Mouse (Mus musculus) neural tube, embryonic 14.5 days (tissue): ENCODE data around the gene Wfdc16. TPM values are rescaled to one million over a fixed set of nuclear protein-coding genes. Genes with fewer than 3 reads are reported as not detected.

Experiments
- ATAC-seq: fragments of 200-750 bp; cut with Nextera tagmentation; 2 replicates; pipeline ENCODE4 v1.8.0; 2017; ENCODE audit warnings: low read depth, mild to moderate bottlenecking, moderate TSS enrichment, moderate library complexity
- H3K27ac ChIP-seq: fragments of 300-500 bp; sonication (generic); 2 replicates; pipeline ENCODE4 v1.5.1; 2014; ENCODE audit warnings: low read depth, mild to moderate bottlenecking, control low read depth, low read length, moderate library complexity, mixed read lengths
- H3K27me3 ChIP-seq: fragments of 300-500 bp; sonication (generic); 2 replicates; pipeline ENCODE4 v1.6.1; 2014; ENCODE audit warnings: low read length; ENCODE audit not compliant: control insufficient read depth, insufficient read depth
- H3K36me3 ChIP-seq: fragments of 300-500 bp; sonication (generic); 2 replicates; pipeline ENCODE4 v1.6.1; 2014; ENCODE audit warnings: low read length, mixed read lengths; ENCODE audit not compliant: control insufficient read depth, insufficient read depth
- H3K4me1 ChIP-seq: fragments of 300-500 bp; sonication (generic); 2 replicates; pipeline ENCODE4 v1.6.1; 2014; ENCODE audit warnings: low read length; ENCODE audit not compliant: control insufficient read depth, insufficient read depth
- H3K4me2 ChIP-seq: fragments of 300-500 bp; sonication (generic); 2 replicates; pipeline ENCODE4 v1.6.1; 2014; ENCODE audit warnings: mild to moderate bottlenecking, low read depth, low read length, control low read depth
- H3K4me3 ChIP-seq: fragments of 300-500 bp; sonication (generic); 2 replicates; pipeline ENCODE4 v1.5.1; 2014; ENCODE audit warnings: low read depth, low read length, control low read depth, mixed read lengths
- H3K9ac ChIP-seq: fragments of 300-500 bp; sonication (generic); replicated peaks from 2 replicates; pipeline ENCODE4 v1.6.1; 2014; ENCODE audit warnings: low read depth, mild to moderate bottlenecking, control low read depth, low read length, mixed read lengths
- H3K9me3 ChIP-seq: fragments of 300-500 bp; sonication (generic); 2 replicates; pipeline ENCODE4 v1.6.1; 2016; ENCODE audit warnings: low read length; ENCODE audit not compliant: control insufficient read depth
- WGBS: fragments of 180-500 bp; shearing (Covaris S2); extraction: QIAGEN DNeasy Blood & Tissue Kit; methylation state at CpG from one replicate; pipeline ENCODE4 v1.1.7; 2014; 5-methylcytosine and 5-hydroxymethylcytosine counted together
- polyA plus RNA-seq: library from polyadenylated mRNA; unstranded; fragments of >200 nt; fragmentation: Nextera tagmentation; extraction: Ambion mirVana; gene quantifications from 2 replicates; pipeline ENCODE4 v1.2.1, GENCODE M21; 2014

Wfdc16 gene
- not detected in 2 replicates for polyA plus RNA-seq

GRCm38 (mm10) chr2:164638696-164639095, at the start of gene Wfdc16:
TSS of gene Wfdc16 (minus strand) at chr2:164638796.
- WGBS = 92% methylated on average over 3 of the region's 3 CpGs
- Histone ChIP-seq H3K4me2 (no peak within 1 kb of the TSS), H3K9me3 (no peaks in the 10 kb centered on the region), H3K4me1 (no peaks in the 10 kb centered on the region), H3K27me3 (no peaks in the 10 kb centered on the region), H3K27ac (no peak within 1 kb of the TSS), H3K4me3 (no peak within 1 kb of the TSS), H3K36me3 (no peaks in the 10 kb centered on the region), H3K9ac (no peak within 1 kb of the TSS)
- ATAC-seq = no peak

GRCm38 (mm10) chr2:164684807-164685206, 46.2 kb upstream of the Wfdc16 start, which contains the start of gene Wfdc13:
TSS of gene Wfdc13 (plus strand) at chr2:164685107.
- WGBS = 70% methylated on average over 3 of the region's 3 CpGs
- Histone ChIP-seq H3K27me3 (no peaks in the 10 kb centered on the region), H3K36me3 (no peaks in the 10 kb centered on the region), H3K27ac (no peak within 1 kb of the TSS), H3K9me3 (no peaks in the 10 kb centered on the region), H3K4me1 (no peaks in the 10 kb centered on the region), H3K4me3 (no peak within 1 kb of the TSS), H3K4me2 (no peak within 1 kb of the TSS), H3K9ac (no peak within 1 kb of the TSS)
- ATAC-seq = no peak

- WGBS = 50% methylated on average over 3 of the region's 3 CpGs
- no peak for ATAC-seq
These were observed 41.3 kb upstream of the Wfdc16 start for GRCm38 (mm10) chr2:164679906-164680305.

GRCm38 (mm10) chr2:164678848-164679625, 40.4 kb upstream of the Wfdc16 start:
- Histone ChIP-seq H3K27me3 (no peaks in the 10 kb centered on the region), H3K9ac (no peak overlapping the region), H3K4me2 (peak overlapping the region; percentile 52), H3K36me3 (no peaks in the 10 kb centered on the region), H3K4me3 (peak overlapping the region; percentile 19), H3K9me3 (no peaks in the 10 kb centered on the region), H3K27ac (no peak overlapping the region), H3K4me1 (peaks cover 4% of the 10 kb centered on the region; the same call in 1 of the 2 replicates)
- WGBS = 21% methylated on average over 19 of the region's 19 CpGs
- ATAC-seq = peak; percentile 65; the same call in 1 of the 2 replicates

More at GRCm38 (mm10) chr2:164679906-164680305, 41.3 kb upstream of the Wfdc16 start:
- H3K4me2 ChIP-seq = no peak overlapping the region
- H3K27ac ChIP-seq = no peak overlapping the region
- no peaks in the 10 kb centered on the region for H3K27me3 ChIP-seq
- H3K4me1 ChIP-seq = peaks cover 4% of the 10 kb centered on the region; the same call in 1 of the 2 replicates
- no peak overlapping the region for H3K9ac ChIP-seq
- H3K4me3 ChIP-seq = no peak overlapping the region
- no peaks in the 10 kb centered on the region for H3K9me3 ChIP-seq
- no peaks in the 10 kb centered on the region for H3K36me3 ChIP-seq

- no peak overlapping the region for H3K4me3 ChIP-seq
- no peak overlapping the region for H3K4me2 ChIP-seq
- no peaks in the 10 kb centered on the region for H3K27me3 ChIP-seq
- no peak for ATAC-seq
- H3K36me3 ChIP-seq = no peaks in the 10 kb centered on the region
- H3K9ac ChIP-seq = no peak overlapping the region
- H3K4me1 ChIP-seq = peaks cover 4% of the 10 kb centered on the region; the same call in 1 of the 2 replicates
- 85% methylated on average over 16 of the region's 16 CpGs for WGBS
- no peak overlapping the region for H3K27ac ChIP-seq
- no peaks in the 10 kb centered on the region for H3K9me3 ChIP-seq
These were observed 38.5 kb upstream of the Wfdc16 start for GRCm38 (mm10) chr2:164676916-164677685.

- Histone ChIP-seq H3K4me2 (no peak overlapping the region), H3K36me3 (no peaks in the 10 kb centered on the region), H3K27ac (no peak overlapping the region), H3K9me3 (no peaks in the 10 kb centered on the region), H3K4me1 (peaks cover 4% of the 10 kb centered on the region; the same call in 1 of the 2 replicates), H3K27me3 (no peaks in the 10 kb centered on the region), H3K9ac (no peak overlapping the region), H3K4me3 (no peak overlapping the region)
- 82% methylated on average over 7 of the region's 7 CpGs for WGBS
- ATAC-seq = no peak
These were observed 37.5 kb upstream of the Wfdc16 start for GRCm38 (mm10) chr2:164676103-164676502.

GRCm38 (mm10) chr2:164673987-164674386, 35.4 kb upstream of the Wfdc16 start, which contains the start of gene Wfdc11:
TSS of gene Wfdc11 (minus strand) at chr2:164674087.
- Histone ChIP-seq H3K4me1 (no peaks in the 10 kb centered on the region), H3K4me2 (no peak within 1 kb of the TSS), H3K9ac (no peak within 1 kb of the TSS), H3K4me3 (no peak within 1 kb of the TSS), H3K27ac (no peak within 1 kb of the TSS), H3K9me3 (no peaks in the 10 kb centered on the region), H3K27me3 (no peaks in the 10 kb centered on the region), H3K36me3 (no peaks in the 10 kb centered on the region)
- ATAC-seq = no peak
- 88% methylated on average over 7 of the region's 7 CpGs for WGBS

- Histone ChIP-seq H3K36me3 (no peaks in the 10 kb centered on the region), H3K9ac (no peak overlapping the region), H3K4me1 (no peaks in the 10 kb centered on the region), H3K27ac (no peak overlapping the region), H3K9me3 (no peaks in the 10 kb centered on the region), H3K4me3 (no peak overlapping the region), H3K4me2 (no peak overlapping the region), H3K27me3 (no peaks in the 10 kb centered on the region)
- WGBS = 22% methylated on average over 1 of the region's 1 CpGs
- no peak for ATAC-seq
These were observed 32.3 kb upstream of the Wfdc16 start for GRCm38 (mm10) chr2:164670938-164671337.

GRCm38 (mm10) chr2:164670261-164670660, 31.7 kb upstream of the Wfdc16 start:
- Histone ChIP-seq H3K9me3 (no peaks in the 10 kb centered on the region), H3K4me2 (no peak overlapping the region), H3K27me3 (no peaks in the 10 kb centered on the region), H3K36me3 (no peaks in the 10 kb centered on the region), H3K27ac (no peak overlapping the region), H3K4me1 (no peaks in the 10 kb centered on the region), H3K9ac (no peak overlapping the region), H3K4me3 (no peak overlapping the region)
- 85% methylated on average over 5 of the region's 5 CpGs for WGBS
- ATAC-seq = no peak
